Mouse (Mus musculus): ENCODE results near the gene Sh3bgrl3.
A peak's percentile ranks its signal among the peaks of the same experiment; 100 is the strongest.
"Not testable (repeated sequence)": the region's sequence is repeated elsewhere in the genome, so short reads cannot be mapped to it uniquely, and the experiment has no call there.

The Sh3bgrl3 gene

GRCm38 (mm10) chr4:134128221-134128982 lies at the start of gene Sh3bgrl3:
Sh3bgrl3 (minus strand) TSS chr4:134128789.
- DNase-seq, result peak; percentile 78

DNA sequence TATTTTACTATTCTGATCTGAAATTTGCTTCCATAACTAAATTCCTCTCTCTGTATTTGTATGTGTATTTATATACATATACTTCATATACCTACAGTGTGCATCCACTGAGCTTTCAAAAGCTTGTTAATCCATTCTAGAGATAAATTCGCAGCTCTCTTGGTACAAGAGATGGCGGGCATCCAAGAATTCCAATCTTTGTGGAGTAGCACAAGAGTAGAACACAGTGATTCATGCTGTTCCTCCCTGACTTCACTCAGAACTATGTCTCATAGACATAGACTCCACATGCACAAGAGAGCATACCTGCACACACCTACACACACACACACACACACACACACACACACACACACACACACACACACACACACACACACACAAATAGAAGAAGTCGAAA lies 43.8 kb upstream of the Sh3bgrl3 start:
- DNase-seq, result no peak

- no peak for DNase-seq
These were observed 38.3 kb upstream of the Sh3bgrl3 start for GRCm38 (mm10) chr4:134166906-134167305.

DNA sequence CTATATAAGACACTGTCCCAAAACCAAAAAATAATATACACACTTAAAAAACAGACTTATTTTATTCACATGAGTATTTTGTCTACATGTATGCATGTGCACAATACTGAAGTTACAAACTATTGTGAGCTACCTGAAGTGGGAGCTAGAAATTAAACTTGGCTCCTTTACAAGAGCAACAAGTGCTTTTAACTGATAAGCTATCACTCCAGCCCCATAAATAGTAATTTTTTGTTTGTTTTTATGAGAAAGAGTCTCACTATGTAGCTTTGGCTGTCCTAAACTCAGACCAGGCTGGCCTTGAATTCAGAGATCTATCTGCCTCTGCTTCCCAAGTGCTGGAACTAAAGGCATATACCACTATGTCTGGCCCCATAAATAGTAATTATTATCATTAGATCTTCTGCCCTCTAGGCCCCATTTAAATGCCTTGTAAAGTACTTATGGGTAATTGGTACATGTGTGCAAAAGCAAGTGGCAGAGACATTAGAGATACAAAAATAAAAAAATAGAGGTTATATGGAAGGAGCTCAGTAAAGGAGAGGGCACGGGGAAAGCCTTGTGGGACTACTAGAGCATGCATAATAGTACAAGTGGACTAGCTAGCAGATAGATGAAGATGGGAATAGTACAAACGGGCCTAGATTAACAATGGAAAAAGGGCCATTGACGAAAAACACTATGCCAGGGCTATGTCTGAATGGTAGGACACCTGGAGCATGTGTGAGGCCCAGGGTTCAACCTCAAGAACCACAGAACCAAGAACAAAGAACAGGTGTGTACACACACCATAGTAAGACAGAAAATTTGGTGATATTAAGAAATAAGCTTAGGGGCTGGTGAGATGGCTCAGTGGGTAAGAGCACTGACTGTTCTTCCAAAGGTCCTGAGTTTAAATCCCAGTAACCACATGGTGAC lies 37.2 kb upstream of the Sh3bgrl3 start:
- DNase-seq, result no peak

DNA sequence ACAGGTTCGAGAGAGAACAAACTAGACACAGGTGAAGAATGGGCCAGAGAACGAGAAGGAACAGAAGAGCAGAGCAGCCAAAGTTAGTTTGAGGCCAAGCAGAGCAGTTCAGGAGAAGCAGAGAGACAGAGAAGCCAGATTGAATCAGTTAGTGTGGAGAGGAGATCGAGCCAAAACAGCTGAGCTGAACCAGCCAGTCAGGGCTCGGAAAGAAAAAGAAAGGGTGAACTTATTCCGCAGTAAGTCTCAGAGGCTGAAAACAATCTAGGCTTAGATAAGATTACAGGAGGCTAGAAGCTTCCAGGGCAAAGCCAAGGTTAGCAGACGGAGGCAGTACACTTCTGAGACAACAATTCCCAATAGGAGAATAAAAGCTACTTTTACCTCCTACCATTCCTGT lies 36.4 kb upstream of the Sh3bgrl3 start:
- DNase-seq, result no peak

GRCm38 (mm10) chr4:134164591-134164990 lies 36.0 kb upstream of the Sh3bgrl3 start:
- no peak for DNase-seq

DNA sequence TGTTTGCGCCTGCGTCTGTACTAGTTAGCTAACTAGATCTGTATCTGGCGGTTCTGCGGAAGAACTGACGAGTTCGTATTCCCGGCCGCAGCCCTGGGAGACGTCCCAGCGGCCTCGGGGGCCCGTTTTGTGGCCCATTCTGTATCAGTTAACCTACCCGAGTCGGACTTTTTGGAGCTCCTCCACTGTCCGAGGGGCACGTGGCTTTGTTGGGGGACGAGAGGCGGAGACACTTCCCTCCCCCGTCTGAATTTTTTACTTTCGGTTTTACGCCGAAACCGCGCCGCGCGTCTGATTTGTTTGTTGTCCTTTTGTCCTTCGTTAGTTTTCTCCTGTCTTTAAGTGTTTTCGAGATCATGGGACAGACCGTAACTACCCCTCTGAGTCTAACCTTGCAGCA lies 31.5 kb upstream of the Sh3bgrl3 start:
- peak; percentile 38 for DNase-seq

GRCm38 (mm10) chr4:134158774-134159173 lies 30.2 kb upstream of the Sh3bgrl3 start:
- DNase-seq, result no peak

- DNase-seq, result no peak
These were observed 29.0 kb upstream of the Sh3bgrl3 start for GRCm38 (mm10) chr4:134157558-134157957.

- no peak for DNase-seq
These were observed 28.2 kb upstream of the Sh3bgrl3 start for GRCm38 (mm10) chr4:134156744-134157143.

DNA sequence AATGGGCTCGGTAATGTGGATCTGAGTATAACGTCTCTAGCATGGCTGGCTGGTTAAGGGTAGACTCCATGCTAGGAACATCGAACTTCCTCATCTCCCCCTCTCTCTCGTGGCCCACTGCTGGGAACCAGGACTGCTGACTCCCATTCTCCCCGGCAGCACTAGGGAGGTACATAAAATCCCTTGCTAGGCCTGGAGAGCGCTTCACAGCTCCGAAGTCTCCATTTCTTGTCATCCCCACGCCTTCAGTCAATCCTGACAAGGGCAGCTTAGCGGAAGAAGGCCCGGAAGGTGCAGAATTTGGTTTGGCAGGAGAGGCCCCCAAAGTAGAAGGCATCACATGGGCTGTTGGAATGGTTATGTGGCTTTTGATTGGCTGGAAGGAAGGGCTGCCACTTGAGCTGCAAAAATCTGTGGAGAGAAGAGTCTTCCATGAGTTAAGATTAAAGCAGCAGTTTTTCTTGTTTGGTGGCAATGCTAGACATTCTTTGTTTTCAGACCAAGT lies 27.4 kb upstream of the Sh3bgrl3 start:
- no peak for DNase-seq

DNA sequence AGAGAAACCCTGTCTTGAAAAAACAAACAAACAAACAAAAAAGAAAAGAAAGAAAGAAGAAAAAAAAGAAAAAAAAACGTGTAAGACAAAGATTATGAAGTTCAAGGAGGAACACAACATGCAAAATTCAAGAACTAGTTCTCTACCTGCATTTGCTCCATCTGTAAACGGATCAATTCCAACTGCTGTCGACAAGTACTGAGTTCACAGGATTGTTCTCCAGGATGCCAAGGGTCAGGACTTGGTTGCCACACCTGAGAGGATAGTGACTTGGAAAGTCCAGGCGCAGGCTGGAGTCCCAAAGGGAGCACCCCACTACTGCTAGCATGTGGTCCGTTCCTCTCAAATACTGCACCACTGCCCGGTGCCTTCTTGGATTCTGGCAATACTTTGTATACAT lies 26.9 kb upstream of the Sh3bgrl3 start:
- no peak for DNase-seq

DNA sequence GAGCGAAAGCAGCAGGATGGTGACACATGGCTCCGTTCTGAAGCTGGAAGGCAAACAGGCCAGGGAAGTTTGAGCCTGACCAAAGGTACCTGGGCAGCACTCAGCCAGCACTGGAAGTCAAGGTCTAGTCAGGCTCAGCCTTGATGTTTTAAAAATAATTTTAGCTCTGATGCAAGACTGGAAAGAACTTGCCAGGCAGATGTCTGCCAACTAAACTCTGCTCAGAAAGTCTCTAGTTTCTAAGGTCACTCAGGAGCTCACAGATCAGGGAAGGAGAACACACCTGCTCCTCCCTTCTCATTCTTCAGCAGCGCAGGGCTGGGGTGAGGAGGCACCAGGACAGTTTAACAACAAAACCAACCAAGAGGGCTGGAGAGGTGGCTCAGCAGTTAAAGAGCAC lies 25.8 kb upstream of the Sh3bgrl3 start:
- DNase-seq, result no peak

DNA sequence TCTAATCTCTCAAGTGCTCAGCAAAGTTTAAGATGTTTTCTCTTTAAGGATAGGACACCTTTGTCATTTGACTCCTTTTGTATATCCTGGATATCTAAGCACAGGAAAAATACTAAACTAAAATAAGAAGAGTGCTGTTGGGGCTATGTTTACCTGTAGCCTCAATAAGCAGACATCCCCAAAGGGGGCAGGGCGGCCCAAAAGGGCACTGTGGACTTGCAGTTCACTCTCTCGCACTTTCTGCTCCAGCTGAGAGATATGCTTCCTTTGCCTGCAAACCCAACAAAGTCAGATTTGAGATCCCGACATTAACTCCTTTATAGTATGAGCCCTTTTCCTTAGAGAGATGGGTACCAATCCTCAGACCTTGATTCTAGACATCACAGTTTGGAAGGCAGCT lies 25.1 kb upstream of the Sh3bgrl3 start:
- DNase-seq, result no peak

- no peak for DNase-seq
These were observed 23.5 kb upstream of the Sh3bgrl3 start for GRCm38 (mm10) chr4:134152112-134152511.

DNA sequence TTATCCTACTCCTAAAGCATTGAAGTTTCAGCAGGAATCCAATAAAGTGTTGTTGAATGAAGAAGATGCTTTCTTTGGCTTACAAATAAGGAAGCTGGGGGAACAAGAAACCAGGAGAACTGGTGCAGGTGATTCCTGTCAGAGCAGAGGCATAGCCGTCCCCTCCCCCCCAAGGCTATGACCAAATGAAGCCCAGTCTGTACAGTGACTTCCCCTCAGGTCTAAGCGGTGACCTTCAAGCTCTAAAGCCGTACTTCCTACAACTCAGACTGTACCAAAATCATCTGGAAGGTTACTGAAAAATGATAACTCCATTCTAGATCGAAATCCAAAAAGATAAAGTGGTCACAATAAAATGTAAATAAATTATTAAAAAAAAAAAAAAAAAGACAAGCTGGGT lies 20.8 kb upstream of the Sh3bgrl3 start:
- DNase-seq, result no peak

DNA sequence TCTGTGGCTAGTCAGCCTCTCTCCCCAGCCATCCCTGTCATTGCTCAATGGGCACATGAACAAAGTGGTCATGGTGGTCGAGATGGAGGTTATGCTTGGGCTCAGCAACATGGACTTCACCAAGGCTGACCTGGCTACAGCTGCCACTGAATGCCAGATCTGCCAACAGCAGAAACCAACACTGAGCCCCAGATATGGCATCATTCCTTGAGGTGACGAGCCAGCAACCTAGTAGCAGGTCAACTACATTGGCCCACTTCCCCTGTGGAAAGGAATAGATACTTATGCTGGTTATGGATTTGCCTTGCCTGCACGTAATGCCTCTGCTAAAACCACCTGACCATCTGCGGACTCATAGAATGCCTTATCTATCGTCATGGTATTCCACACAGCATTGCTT lies 15.7 kb upstream of the Sh3bgrl3 start:
- not testable (repeated sequence) for DNase-seq

DNA sequence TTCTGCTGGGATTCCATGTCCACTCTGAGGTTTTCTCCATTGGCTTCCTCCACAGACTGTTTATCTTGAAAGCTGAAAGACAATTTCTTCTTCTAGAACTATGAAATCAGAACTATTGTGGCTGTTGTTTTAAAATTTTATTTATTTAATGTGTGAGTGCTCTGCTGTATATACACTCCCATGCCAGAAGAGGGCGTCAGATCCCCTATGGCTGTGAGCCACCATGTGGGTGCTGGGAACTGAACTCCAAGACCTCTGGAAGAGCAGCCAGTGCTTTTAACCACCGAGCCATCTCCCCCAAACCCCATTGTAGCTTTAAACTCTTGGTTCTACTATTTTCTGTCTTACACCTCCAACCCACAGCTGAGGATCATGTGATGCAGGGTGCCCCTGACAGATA lies 10.3 kb upstream of the Sh3bgrl3 start:
- DNase-seq, result no peak

DNA sequence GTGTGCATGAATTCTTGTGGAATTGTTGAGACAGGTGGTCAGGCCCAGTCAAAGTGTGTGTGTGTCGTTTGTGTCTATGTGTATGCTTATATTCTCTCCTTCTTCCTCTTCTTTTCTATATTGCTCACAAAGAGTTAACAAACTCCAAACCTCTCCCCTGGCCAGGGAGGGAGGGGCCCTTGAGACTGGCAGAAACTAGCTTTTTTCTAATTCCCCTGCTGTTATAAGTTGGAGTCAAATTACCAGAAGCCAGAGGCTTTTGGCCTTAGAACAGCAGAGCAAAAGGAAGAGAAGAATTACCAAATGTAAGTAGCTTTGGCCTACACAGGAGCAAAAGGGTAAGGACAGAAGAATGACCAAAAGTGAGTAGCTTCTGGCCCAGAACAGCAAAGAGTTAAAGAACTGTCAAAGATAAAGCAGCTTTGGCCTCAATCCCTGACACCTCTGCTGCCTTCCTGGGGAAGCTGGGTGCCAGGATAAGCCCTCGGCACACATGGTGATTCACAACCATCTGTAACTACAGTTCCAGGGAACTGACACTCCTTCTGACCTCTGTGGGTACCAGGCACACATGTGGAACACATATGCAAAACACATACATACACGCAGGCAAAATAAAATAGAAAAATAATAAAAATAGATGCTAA lies 7.8 kb upstream of the Sh3bgrl3 start:
- no peak for DNase-seq

- no peak for DNase-seq
These were observed 4.0 kb upstream of the Sh3bgrl3 start for GRCm38 (mm10) chr4:134132519-134133095.

GRCm38 (mm10) chr4:134132117-134132516 lies 3.5 kb upstream of the Sh3bgrl3 start:
- no peak for DNase-seq

DNA sequence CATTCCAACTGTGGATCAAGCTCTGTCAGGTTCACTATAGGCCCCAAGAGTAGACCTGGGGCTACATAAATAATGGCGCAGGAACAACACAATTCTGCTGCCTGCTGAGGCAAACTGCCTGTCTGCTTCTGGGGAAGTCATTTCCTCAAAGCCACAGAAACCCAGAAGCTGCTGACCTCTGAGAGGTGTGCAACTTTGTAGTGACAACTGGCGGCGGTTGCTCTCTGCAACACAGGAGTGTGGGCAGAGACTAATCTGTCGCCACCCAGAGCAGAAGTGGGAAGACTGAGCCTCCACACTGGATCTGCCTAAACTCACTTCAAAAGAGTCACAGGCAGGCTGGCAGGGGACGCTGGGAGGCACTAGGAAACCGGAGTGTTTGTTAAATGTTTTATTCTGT lies 893 bp upstream of the Sh3bgrl3 start:
- DNase-seq, result no peak

DNA sequence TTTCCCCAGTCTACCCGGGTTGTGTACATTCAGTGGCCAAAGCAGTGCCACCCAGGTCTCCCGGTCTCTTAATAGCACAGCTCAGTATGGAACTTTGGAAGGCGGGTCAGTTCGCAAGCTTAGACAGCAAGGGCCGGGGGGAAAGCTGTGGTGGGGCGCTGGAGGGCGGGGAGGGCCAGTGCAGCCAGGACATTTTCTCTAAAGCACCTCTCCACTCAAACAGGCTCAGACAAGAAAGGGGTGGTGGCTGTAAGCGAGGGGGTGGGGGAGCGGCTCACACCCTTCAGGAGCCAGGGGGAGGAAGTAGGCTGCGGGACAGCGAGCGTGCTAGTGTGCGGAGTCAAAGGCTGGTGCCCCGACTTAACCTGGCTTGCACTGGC lies 384 bp upstream of the Sh3bgrl3 start:
- DNase-seq, result no peak
